Mouse (Mus musculus) cerebellum, postnatal 14 days (tissue): ENCODE results near the gene Dcun1d3.

ENCODE experiments used
- DNase-seq, 2 experiments: peaks; one replicate each; pipeline ENCODE4 v3.0.0; 2021; ENCODE audit warnings: mixed read lengths in 2 of 2

The Dcun1d3 gene

GRCm38 (mm10) chr7:119895639-119896512 lies at the start of gene Dcun1d3, which contains the start of gene Lyrm1:
TSS of gene Dcun1d3 (minus strand) at chr7:119896298.
TSS of gene Lyrm1 (plus strand) at chr7:119895861.
- DNase-seq: peak; percentile 99

GRCm38 (mm10) chr7:119941569-119941968 lies 45.5 kb upstream of the Dcun1d3 start:
- DNase-seq: no peak

- peak; percentile 38 to 55 for DNase-seq
Observed at GRCm38 (mm10) chr7:119937036-119937435, 40.9 kb upstream of the Dcun1d3 start.

GRCm38 (mm10) chr7:119936321-119936720 lies 40.2 kb upstream of the Dcun1d3 start:
- peak; percentile 44 to 71 for DNase-seq

GRCm38 (mm10) chr7:119928783-119929440 lies 32.8 kb upstream of the Dcun1d3 start:
- DNase-seq: no peak

GRCm38 (mm10) chr7:119921054-119921453 lies 25.0 kb upstream of the Dcun1d3 start:
- no peak for DNase-seq

GRCm38 (mm10) chr7:119920457-119920856 lies 24.4 kb upstream of the Dcun1d3 start:
- peak; percentile 26 to 53 for DNase-seq

GRCm38 (mm10) chr7:119911727-119912126 lies 15.6 kb upstream of the Dcun1d3 start:
- no peak for DNase-seq

GRCm38 (mm10) chr7:119906523-119907215 lies 10.6 kb upstream of the Dcun1d3 start:
- DNase-seq: no peak

- no peak for DNase-seq
Observed at GRCm38 (mm10) chr7:119899386-119900057, 3.4 kb upstream of the Dcun1d3 start.

- DNase-seq: no peak
Observed at GRCm38 (mm10) chr7:119898247-119898856, 2.3 kb upstream of the Dcun1d3 start.

- DNase-seq: no peak
Observed at GRCm38 (mm10) chr7:119897521-119898109, 1.5 kb upstream of the Dcun1d3 start.

- DNase-seq: no peak
Observed at GRCm38 (mm10) chr7:119894818-119895544, 1.1 kb downstream of the Dcun1d3 start.

GRCm38 (mm10) chr7:119892742-119893141 lies 3.4 kb downstream of the Dcun1d3 start:
- no peak for DNase-seq

- DNase-seq: no peak
Observed at GRCm38 (mm10) chr7:119892198-119892597, 3.9 kb downstream of the Dcun1d3 start.

GRCm38 (mm10) chr7:119887887-119888286 lies 8.2 kb downstream of the Dcun1d3 start:
- DNase-seq: no peak

- DNase-seq: no peak
Observed at GRCm38 (mm10) chr7:119881229-119881628, 14.9 kb downstream of the Dcun1d3 start.

- DNase-seq: no peak
Observed at GRCm38 (mm10) chr7:119880345-119880744, 15.8 kb downstream of the Dcun1d3 start.

GRCm38 (mm10) chr7:119879171-119879570 lies 16.9 kb downstream of the Dcun1d3 start:
- no peak for DNase-seq

GRCm38 (mm10) chr7:119875776-119876440 lies 20.2 kb downstream of the Dcun1d3 start:
- DNase-seq: peak; percentile 66 to 73

GRCm38 (mm10) chr7:119873050-119873449 lies 23.0 kb downstream of the Dcun1d3 start:
- DNase-seq: no peak
